In genomic region chr2:164454846-164455245, GRCm38 (mm10) we compare ENCODE assay signal across 10 mouse cellular contexts. TPM values are rescaled to one million over a fixed set of nuclear protein-coding genes. Genes with fewer than 3 reads are reported as not detected.
DNase-seq lines count a peak whose midpoint lies in the region; ATAC-seq lines count a peak whose summit lies in the region.
"Had no signal": no experiment of that assay in that cellular context is flagged by ENCODE, and none has a peak within 500 bp of the region (broad histone marks: within the 10 kb centered on the region; RNA-seq: fewer than 3 reads in every experiment).

No protein-coding gene starts in this region.

- no peaks in the 10 kb centered on the region for H3K9me3 ChIP-seq in heart, embryonic 10.5 days
- H3K9me3 ChIP-seq in liver, embryonic 15.5 days (replicated peaks) = no peaks in the 10 kb centered on the region
- no peaks in the 10 kb centered on the region for H3K9me3 ChIP-seq in hindbrain, embryonic 10.5 days
- H3K9me3 ChIP-seq: embryonic facial prominence, embryonic 12.5 days had no signal

- H3K4me2 ChIP-seq in liver, embryonic 15.5 days = no peak overlapping the region
- H3K4me2 ChIP-seq: embryonic facial prominence, embryonic 12.5 days had no signal

- H3K36me3 ChIP-seq in heart, embryonic 10.5 days = no peaks in the 10 kb centered on the region
- no peaks in the 10 kb centered on the region for H3K36me3 ChIP-seq in liver, embryonic 15.5 days (replicated peaks)
- no peaks in the 10 kb centered on the region for H3K36me3 ChIP-seq in hindbrain, embryonic 10.5 days
- H3K36me3 ChIP-seq: embryonic facial prominence, embryonic 12.5 days had no signal

- WGBS in heart, embryonic 10.5 days = 63% methylated on average over 10 of the region's 10 CpGs
- 39% methylated on average over 10 of the region's 10 CpGs for WGBS in liver, embryonic 15.5 days (ENCODE audit: insufficient replicate concordance)
- 83% methylated on average over 10 of the region's 10 CpGs for WGBS in hindbrain, embryonic 10.5 days

- H3K27me3 ChIP-seq in heart, embryonic 10.5 days (ENCODE audit: insufficient read depth, poor library complexity, severe bottlenecking) = no peaks in the 10 kb centered on the region
- peaks cover 4% of the 10 kb centered on the region; the same call in 1 of the 2 replicates for H3K27me3 ChIP-seq in liver, embryonic 15.5 days
- 0 out of 2 replicates have a peak, but pooled peaks cover 6% of the 10 kb centered on the region for H3K27me3 ChIP-seq in hindbrain, embryonic 10.5 days (ENCODE audit: insufficient read depth, poor library complexity, severe bottlenecking)
- H3K27me3 ChIP-seq: embryonic facial prominence, embryonic 12.5 days had no signal

- no peak; the same call in 1 of the 2 replicates for ATAC-seq in liver, embryonic 15.5 days (ENCODE audit: insufficient read depth)
- ATAC-seq in erythroblast, adult 5-6 weeks (replicated peaks; ENCODE audit: low FRiP score, poor library complexity, severe bottlenecking) = no peak

- peak; percentile 93 for DNase-seq in heart, adult 18-20 months
- no peak for DNase-seq in heart, embryonic 10.5 days (ENCODE audit: low spot score)
- peak; percentile 64 to 75 for DNase-seq in frontal cortex, postnatal 14 days (ENCODE audit: low spot score in 2 of 2)
- DNase-seq in kidney, adult 11 months = peak; percentile 96
- DNase-seq in skeletal muscle tissue, adult 2 months (ENCODE audit: low read depth, low spot score) = peak; percentile 87
- DNase-seq in hindbrain, embryonic 10.5 days (ENCODE audit: low spot score) = no peak

- H3K4me3 ChIP-seq in heart, embryonic 10.5 days = no peak overlapping the region
- no peak overlapping the region for H3K4me3 ChIP-seq in liver, embryonic 15.5 days (replicated peaks)
- H3K4me3 ChIP-seq in hindbrain, embryonic 10.5 days = no peak overlapping the region
- H3K4me3 ChIP-seq: embryonic facial prominence, embryonic 12.5 days had no signal

- H3K9ac ChIP-seq in liver, embryonic 15.5 days = no peak overlapping the region
- H3K9ac ChIP-seq: embryonic facial prominence, embryonic 12.5 days had no signal

- peaks cover 51% of the 10 kb centered on the region for H3K4me1 ChIP-seq in heart, embryonic 10.5 days
- peaks cover 22% of the 10 kb centered on the region; the same call in 1 of the 2 replicates for H3K4me1 ChIP-seq in liver, embryonic 15.5 days (replicated peaks)
- peaks cover 31% of the 10 kb centered on the region for H3K4me1 ChIP-seq in hindbrain, embryonic 10.5 days (replicated peaks)

- H3K27ac ChIP-seq in heart, embryonic 10.5 days = no peak overlapping the region; the same call in 1 of the 2 replicates
- H3K27ac ChIP-seq in liver, embryonic 15.5 days (replicated peaks) = peak overlapping the region; percentile 49
- no peak overlapping the region for H3K27ac ChIP-seq in hindbrain, embryonic 10.5 days
- H3K27ac ChIP-seq: embryonic facial prominence, embryonic 12.5 days had no signal

RNA-seq across cellular contexts. Expression of gene Sys1, which starts 1.9 kb away (rescaled TPM):
- 10 to 100 TPM; 23.0 to 23.1 TPM for total RNA-seq in heart, adult 18-20 months (2021)
- 41.2 and 52.5 TPM in 2 replicates for polyA plus RNA-seq in heart, embryonic 10.5 days (2016; fragmentation: Nextera tagmentation; extraction: Ambion mirVana)
- polyA plus RNA-seq in liver, embryonic 15.5 days (2015; fragmentation: Nextera tagmentation; extraction: Ambion mirVana) = 27.1 and 29.7 TPM in 2 replicates
- total RNA-seq in erythroblast, adult 5-6 weeks (2015; ENCODE audit: low replicate concordance) = 7.1 and 9.8 TPM in 2 replicates
- 3.7 and 17.0 TPM in 2 replicates for total RNA-seq in erythroblast, adult 5-6 weeks (2017; ENCODE audit: low replicate concordance)
- 61.5 and 76.4 TPM in 2 replicates for polyA plus RNA-seq in hindbrain, embryonic 10.5 days (2016; fragmentation: Nextera tagmentation; extraction: Ambion mirVana)

RNA-seq across cellular contexts. Expression of gene Gm20458, which starts 5.9 kb away (rescaled TPM):
- total RNA-seq in heart, adult 18-20 months (2021) = 10 to 100 TPM in 1 of 2 experiments, 1 to 10 TPM in 1; 3.7 to 11.1 TPM
- polyA plus RNA-seq in heart, embryonic 10.5 days (2016; fragmentation: Nextera tagmentation; extraction: Ambion mirVana) = 10.3 and 11.7 TPM in 2 replicates
- polyA plus RNA-seq in liver, embryonic 15.5 days (2015; fragmentation: Nextera tagmentation; extraction: Ambion mirVana) = 5.0 TPM in 1 of 2 replicates, not detected in the other
- not detected in 2 replicates for total RNA-seq in erythroblast, adult 5-6 weeks (2015; ENCODE audit: low replicate concordance)
- not detected in 2 replicates for total RNA-seq in erythroblast, adult 5-6 weeks (2017; ENCODE audit: low replicate concordance)
- 4.4 and 4.5 TPM in 2 replicates for polyA plus RNA-seq in hindbrain, embryonic 10.5 days (2016; fragmentation: Nextera tagmentation; extraction: Ambion mirVana)

RNA-seq across cellular contexts. Expression of gene Sdc4, which starts 11.2 kb away (rescaled TPM):
- total RNA-seq in heart, adult 18-20 months (2021) = 10 to 100 TPM; 18.7 to 34.2 TPM
- polyA plus RNA-seq in heart, embryonic 10.5 days (2016; fragmentation: Nextera tagmentation; extraction: Ambion mirVana) = 37.3 and 37.8 TPM in 2 replicates
- polyA plus RNA-seq in liver, embryonic 15.5 days (2015; fragmentation: Nextera tagmentation; extraction: Ambion mirVana) = 55.0 and 63.3 TPM in 2 replicates
- total RNA-seq in erythroblast, adult 5-6 weeks (2015; ENCODE audit: low replicate concordance) = 0.38 and 0.42 TPM in 2 replicates
- total RNA-seq in erythroblast, adult 5-6 weeks (2017; ENCODE audit: low replicate concordance) = 0.09 and 0.98 TPM in 2 replicates
- 14.8 and 18.0 TPM in 2 replicates for polyA plus RNA-seq in hindbrain, embryonic 10.5 days (2016; fragmentation: Nextera tagmentation; extraction: Ambion mirVana)

RNA-seq across cellular contexts. Expression of gene Trp53tg5, which starts 18.7 kb away (rescaled TPM):
- total RNA-seq in heart, adult 18-20 months (2021) = not detected
- polyA plus RNA-seq in heart, embryonic 10.5 days (2016; fragmentation: Nextera tagmentation; extraction: Ambion mirVana) = not detected in 2 replicates
- polyA plus RNA-seq in liver, embryonic 15.5 days (2015; fragmentation: Nextera tagmentation; extraction: Ambion mirVana) = not detected in 2 replicates
- not detected in 2 replicates for total RNA-seq in erythroblast, adult 5-6 weeks (2015; ENCODE audit: low replicate concordance)
- total RNA-seq in erythroblast, adult 5-6 weeks (2017; ENCODE audit: low replicate concordance) = not detected in 2 replicates
- polyA plus RNA-seq in hindbrain, embryonic 10.5 days (2016; fragmentation: Nextera tagmentation; extraction: Ambion mirVana) = not detected in 2 replicates
- polyA plus RNA-seq: embryonic facial prominence, embryonic 12.5 days; neural tube, embryonic 11.5 days had no signal

RNA-seq across cellular contexts. Expression of gene Dbndd2, which starts 31.1 kb away (rescaled TPM):
- total RNA-seq in heart, adult 18-20 months (2021) = 10 to 100 TPM in 1 of 2 experiments, 1 to 10 TPM in 1; 9.4 to 10.7 TPM
- polyA plus RNA-seq in heart, embryonic 10.5 days (2016; fragmentation: Nextera tagmentation; extraction: Ambion mirVana) = 7.4 and 16.5 TPM in 2 replicates
- polyA plus RNA-seq in liver, embryonic 15.5 days (2015; fragmentation: Nextera tagmentation; extraction: Ambion mirVana) = 2.2 and 6.2 TPM in 2 replicates
- 2.1 TPM in 1 of 2 replicates, not detected in the other for total RNA-seq in erythroblast, adult 5-6 weeks (2015; ENCODE audit: low replicate concordance)
- total RNA-seq in erythroblast, adult 5-6 weeks (2017; ENCODE audit: low replicate concordance) = 0.84 and 3.9 TPM in 2 replicates
- polyA plus RNA-seq in hindbrain, embryonic 10.5 days (2016; fragmentation: Nextera tagmentation; extraction: Ambion mirVana) = 1.9 and 3.3 TPM in 2 replicates

Comparison
In these comparisons a context has a peak if more than half of its experiments do, and no peak if none do; other contexts are left out.
1. DNase-seq: peak in heart, adult 18-20 months (2 of 2), frontal cortex, postnatal 14 days (2 of 2), kidney, adult 11 months (single experiment) and skeletal muscle tissue, adult 2 months (single experiment); none in heart, embryonic 10.5 days (single experiment) and hindbrain, embryonic 10.5 days (single experiment).